Mouse (Mus musculus): ENCODE data around the gene Diras1. TPM values are rescaled to one million over a fixed set of nuclear protein-coding genes. Genes with fewer than 3 reads are reported as not detected.
"Not testable (repeated sequence)": the region's sequence is repeated elsewhere in the genome, so short reads cannot be mapped to it uniquely, and the experiment has no call there.

The Diras1 gene
- not detected in 2 replicates for polyA plus RNA-seq (2012; ENCODE audit: insufficient read depth, insufficient read length, missing spikeins)

- no peak within 1 kb of the TSS for H3K27ac ChIP-seq (replicated peaks; ENCODE audit: low read depth, low read length)
- H3K4me1 ChIP-seq (ENCODE audit: control insufficient read depth, insufficient read depth, insufficient read length, low read length) = no peaks in the 10 kb centered on the region
- H3K4me3 ChIP-seq (ENCODE audit: insufficient read depth, low read depth, low read length) = no peak within 1 kb of the TSS
Measured at GRCm38 (mm10) chr10:81025639-81026275, at the start of gene Diras1. Gene Diras1 (minus strand): TSS chr10:81025662.

DNA sequence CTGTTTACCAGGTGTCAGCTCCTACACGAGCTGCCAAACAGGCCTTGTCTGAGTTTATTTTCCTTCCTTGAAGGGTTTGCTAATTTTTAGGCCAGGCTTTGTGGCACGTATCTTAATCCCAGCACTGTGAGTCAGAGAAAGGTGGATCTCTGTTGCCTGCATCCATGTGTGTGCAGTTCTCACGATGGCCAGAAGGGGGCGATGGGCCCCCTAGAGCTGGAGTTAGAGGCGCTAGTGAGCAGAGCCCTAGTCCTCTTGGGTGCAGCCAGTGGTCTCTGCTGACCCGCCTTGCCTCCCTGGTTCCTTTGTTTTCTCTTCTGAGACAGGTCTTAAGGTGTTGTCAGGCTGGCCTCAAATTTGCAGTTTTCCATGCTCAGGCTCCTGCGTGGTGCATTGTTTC, 48.0 kb upstream of the Diras1 start:
- Histone ChIP-seq H3K27ac (replicated peaks; ENCODE audit: low read depth, low read length) (no peak overlapping the region), H3K4me3 (ENCODE audit: insufficient read depth, low read depth, low read length) (no peak overlapping the region), H3K4me1 (ENCODE audit: control insufficient read depth, insufficient read depth, insufficient read length, low read length) (peaks cover 2% of the 10 kb centered on the region; the same call in 1 of the 2 replicates)

DNA sequence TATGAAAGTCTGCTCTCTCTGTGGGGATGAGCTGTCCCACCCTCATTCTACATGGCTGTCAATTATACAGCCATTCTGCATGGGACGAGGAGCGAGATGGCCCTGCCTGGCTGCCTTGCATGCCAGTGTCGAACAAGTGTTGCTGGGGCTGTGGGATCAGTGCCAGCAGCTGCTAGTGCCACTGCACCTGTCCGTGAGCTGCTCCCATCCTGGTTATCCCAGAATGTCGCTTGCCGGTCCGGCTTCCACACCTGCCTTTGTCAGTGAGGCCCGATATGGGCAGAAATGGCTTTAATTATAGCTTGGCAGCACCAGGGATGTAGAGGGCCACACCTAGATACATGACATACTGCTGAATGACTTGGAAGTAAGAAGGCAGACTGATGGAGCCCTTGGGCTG, 46.8 kb upstream of the Diras1 start:
- Histone ChIP-seq H3K4me3 (ENCODE audit: insufficient read depth, low read depth, low read length) (no peak overlapping the region), H3K27ac (replicated peaks; ENCODE audit: low read depth, low read length) (no peak overlapping the region), H3K4me1 (ENCODE audit: control insufficient read depth, insufficient read depth, insufficient read length, low read length) (peaks cover 2% of the 10 kb centered on the region; the same call in 1 of the 2 replicates)

- Histone ChIP-seq H3K27ac (replicated peaks; ENCODE audit: low read depth, low read length) (no peak within 1 kb of the TSS), H3K4me1 (ENCODE audit: control insufficient read depth, insufficient read depth, insufficient read length, low read length) (peaks cover 2% of the 10 kb centered on the region; the same call in 1 of the 2 replicates), H3K4me3 (ENCODE audit: insufficient read depth, low read depth, low read length) (peak within 1 kb of the TSS; percentile 62)
Measured at GRCm38 (mm10) chr10:81069836-81070235, 44.4 kb upstream of the Diras1 start, which contains the start of gene Thop1. Gene Thop1 (plus strand): TSS chr10:81070035.

DNA sequence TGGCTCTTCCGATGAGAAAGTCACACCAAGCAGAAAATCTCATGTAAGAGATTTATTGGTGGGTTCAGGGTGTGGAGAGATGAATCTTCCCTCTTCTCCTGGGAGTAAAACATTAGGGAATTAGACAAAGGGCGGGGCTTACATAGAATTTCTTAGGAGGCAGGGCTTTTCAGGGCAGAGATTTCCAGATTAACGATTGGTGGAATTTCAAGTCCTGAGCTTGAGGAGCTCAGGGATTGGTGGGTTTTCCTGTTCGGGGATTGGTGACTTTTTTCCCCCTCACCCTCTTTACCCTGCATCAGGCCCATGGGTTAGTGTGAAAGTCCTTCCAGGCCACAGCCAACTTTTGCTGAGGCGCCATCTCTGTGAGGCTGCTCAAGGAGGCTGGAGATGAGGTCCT, 43.2 kb upstream of the Diras1 start:
- Histone ChIP-seq H3K4me3 (ENCODE audit: insufficient read depth, low read depth, low read length) (no peak overlapping the region), H3K27ac (replicated peaks; ENCODE audit: low read depth, low read length) (no peak overlapping the region), H3K4me1 (ENCODE audit: control insufficient read depth, insufficient read depth, insufficient read length, low read length) (peaks cover 2% of the 10 kb centered on the region; the same call in 1 of the 2 replicates)

DNA sequence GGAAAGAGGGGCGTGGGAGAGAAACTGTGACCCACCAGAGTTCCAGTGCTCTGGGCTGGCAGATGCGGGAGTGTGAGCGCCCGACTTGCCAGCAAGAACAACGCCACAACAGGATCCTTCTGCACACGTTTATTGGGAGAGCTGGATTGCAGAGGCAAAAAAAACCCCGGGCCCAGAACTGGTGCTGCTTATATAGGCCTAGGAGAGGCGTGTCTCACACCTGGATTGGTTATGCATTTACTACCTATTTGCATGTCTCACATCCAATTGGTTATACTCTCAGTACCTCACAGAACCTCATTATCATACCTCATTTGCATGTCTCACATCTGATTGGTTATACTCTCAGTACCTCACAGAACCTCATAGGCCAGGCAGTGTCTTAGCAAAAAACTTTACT, 39.1 kb upstream of the Diras1 start:
- H3K4me1 ChIP-seq (ENCODE audit: control insufficient read depth, insufficient read depth, insufficient read length, low read length); H3K27ac ChIP-seq (replicated peaks; ENCODE audit: low read depth, low read length); H3K4me3 ChIP-seq (ENCODE audit: insufficient read depth, low read depth, low read length): not testable (repeated sequence)

GRCm38 (mm10) chr10:81062710-81063109, 37.2 kb upstream of the Diras1 start:
- Histone ChIP-seq H3K4me1 (ENCODE audit: control insufficient read depth, insufficient read depth, insufficient read length, low read length) (peaks cover 11% of the 10 kb centered on the region), H3K27ac (replicated peaks; ENCODE audit: low read depth, low read length) (no peak overlapping the region), H3K4me3 (ENCODE audit: insufficient read depth, low read depth, low read length) (no peak overlapping the region)

DNA sequence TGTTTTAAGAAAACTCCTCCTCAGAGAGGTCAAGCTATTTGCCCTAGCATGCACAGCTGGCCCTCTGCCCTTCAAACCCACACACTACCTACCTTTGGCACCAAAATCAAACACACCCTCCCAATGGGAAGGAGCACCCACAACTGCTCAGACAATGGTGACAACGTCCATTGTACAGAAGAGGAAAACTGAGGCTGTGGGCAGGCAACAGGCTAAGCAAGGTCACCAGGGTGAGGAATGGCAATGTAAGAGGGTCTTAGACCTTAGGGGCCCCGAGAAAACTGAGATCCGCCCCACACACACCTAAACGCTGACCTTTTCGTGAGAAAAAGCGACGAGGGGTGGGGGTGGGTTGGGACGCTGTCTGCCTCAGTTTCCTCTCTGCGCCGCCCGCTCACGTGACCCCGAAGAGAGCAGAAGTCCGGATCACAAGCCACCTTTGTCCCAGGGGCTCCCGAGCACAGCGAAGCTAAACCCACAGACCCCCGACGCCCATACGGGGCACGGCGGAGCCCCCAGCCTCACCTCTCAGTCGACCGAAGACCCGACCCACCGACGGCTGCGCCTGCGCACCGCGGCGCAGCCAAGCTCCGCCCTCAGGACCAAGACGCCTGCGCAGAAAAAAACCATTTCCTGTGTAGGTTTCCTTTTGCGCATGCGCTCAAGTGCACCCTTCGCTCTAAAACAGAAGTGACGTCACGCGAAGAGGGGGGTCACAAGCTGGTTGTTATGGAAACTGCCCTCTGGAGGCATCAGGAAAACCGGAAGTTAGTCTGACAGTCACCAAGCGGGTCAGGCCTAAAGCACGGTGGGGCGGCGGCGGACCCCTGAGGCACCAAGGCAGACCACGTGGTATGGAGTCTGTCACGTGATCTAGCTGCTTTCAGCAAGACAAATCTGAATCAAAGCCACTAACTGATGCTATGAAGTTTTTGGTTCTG, 34.4 kb upstream of the Diras1 start, which contains the start of gene Sgta:
Gene Sgta (minus strand): TSS at position 579 of the 941 bp plus-strand sequence.
- H3K4me1 ChIP-seq (ENCODE audit: control insufficient read depth, insufficient read depth, insufficient read length, low read length) = peaks cover 30% of the 10 kb centered on the region
- H3K27ac ChIP-seq (replicated peaks; ENCODE audit: low read depth, low read length) = peak within 1 kb of the TSS; percentile 95
- H3K4me3 ChIP-seq (ENCODE audit: insufficient read depth, low read depth, low read length) = peak within 1 kb of the TSS; percentile 73

- peaks cover 33% of the 10 kb centered on the region for H3K4me1 ChIP-seq (ENCODE audit: control insufficient read depth, insufficient read depth, insufficient read length, low read length)
- H3K4me3 ChIP-seq (ENCODE audit: insufficient read depth, low read depth, low read length) = peak overlapping the region; percentile 73
- H3K27ac ChIP-seq (replicated peaks; ENCODE audit: low read depth, low read length) = peak overlapping the region; percentile 95
Measured at GRCm38 (mm10) chr10:81058896-81059295, 33.4 kb upstream of the Diras1 start.

DNA sequence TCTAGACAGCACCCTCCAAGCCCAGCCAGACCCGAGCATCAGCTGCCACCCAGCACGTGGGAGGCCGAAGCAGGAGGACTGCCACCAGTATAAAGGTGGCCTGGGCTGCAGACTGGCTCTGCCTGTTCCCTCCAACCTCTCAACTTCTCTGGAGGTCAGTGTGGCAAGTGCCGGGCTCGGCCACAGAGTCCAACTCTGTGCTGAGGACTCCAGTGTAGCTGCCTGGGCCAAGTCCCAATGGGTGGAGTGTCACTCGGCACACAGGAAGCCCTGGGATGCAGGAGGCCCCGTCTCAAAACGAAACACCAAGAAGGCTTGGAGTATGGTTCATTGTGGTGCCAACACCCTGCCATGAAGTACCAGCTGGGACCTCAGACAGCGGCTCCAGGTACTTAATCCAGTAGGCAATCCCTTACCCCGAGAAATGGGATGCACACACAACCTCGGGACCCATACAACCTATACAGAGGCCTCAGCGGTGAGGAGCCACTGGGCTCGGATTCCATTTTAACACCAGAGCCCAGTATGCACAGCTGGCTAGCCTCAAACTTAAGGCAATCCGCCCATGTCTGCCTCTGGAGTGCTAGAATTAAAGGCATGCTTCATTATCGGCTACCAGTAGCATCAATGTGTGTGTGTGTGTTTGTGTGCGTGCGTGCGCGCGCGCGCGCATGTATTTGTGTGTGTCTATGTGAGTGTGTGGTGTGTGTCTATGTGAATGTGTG, 32.1 kb upstream of the Diras1 start:
- Histone ChIP-seq H3K4me3 (ENCODE audit: insufficient read depth, low read depth, low read length) (peak overlapping the region; percentile 73), H3K27ac (replicated peaks; ENCODE audit: low read depth, low read length) (peak overlapping the region; percentile 81)

DNA sequence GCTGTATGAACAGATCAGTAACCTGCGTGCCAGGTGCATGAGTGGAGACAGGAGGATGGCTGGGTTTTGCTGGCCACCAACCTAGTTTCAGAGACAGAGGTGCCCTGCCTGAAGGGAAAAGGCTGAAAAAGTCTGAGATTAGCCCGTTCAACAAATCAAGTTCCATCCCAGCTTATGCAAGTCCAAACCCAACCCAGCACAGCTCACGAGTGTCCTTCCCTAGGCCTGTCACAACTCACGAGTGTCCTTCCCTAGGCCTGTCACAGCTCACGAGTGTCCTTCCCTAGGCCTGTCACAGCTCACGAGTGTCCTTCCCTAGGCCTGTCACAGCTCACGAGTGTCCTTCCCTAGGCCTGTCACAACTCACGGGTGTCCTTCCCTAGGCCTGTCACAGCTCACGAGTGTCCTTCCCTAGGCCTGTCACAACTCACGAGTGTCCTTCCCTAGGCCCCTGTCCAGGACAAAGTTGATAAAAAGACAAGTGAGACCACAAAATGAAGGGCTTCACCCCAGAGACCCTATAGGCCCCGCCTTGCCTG, 30.4 kb upstream of the Diras1 start:
- peak overlapping the region; percentile 81 for H3K27ac ChIP-seq (replicated peaks; ENCODE audit: low read depth, low read length)
- H3K4me3 ChIP-seq (ENCODE audit: insufficient read depth, low read depth, low read length) = peak overlapping the region; percentile 10; the same call in 1 of the 2 replicates

More for the DNA sequence above, 32.1 kb upstream of the Diras1 start:
- peaks cover 40% of the 10 kb centered on the region for H3K4me1 ChIP-seq (ENCODE audit: control insufficient read depth, insufficient read depth, insufficient read length, low read length)

GRCm38 (mm10) chr10:81055169-81055568, 29.7 kb upstream of the Diras1 start:
- Histone ChIP-seq H3K4me1 (ENCODE audit: control insufficient read depth, insufficient read depth, insufficient read length, low read length) (peaks cover 41% of the 10 kb centered on the region), H3K27ac (replicated peaks; ENCODE audit: low read depth, low read length) (peak overlapping the region; percentile 81), H3K4me3 (ENCODE audit: insufficient read depth, low read depth, low read length) (no peak overlapping the region)

More for the DNA sequence above, 30.4 kb upstream of the Diras1 start:
- H3K4me1 ChIP-seq (ENCODE audit: control insufficient read depth, insufficient read depth, insufficient read length, low read length) = peaks cover 41% of the 10 kb centered on the region

DNA sequence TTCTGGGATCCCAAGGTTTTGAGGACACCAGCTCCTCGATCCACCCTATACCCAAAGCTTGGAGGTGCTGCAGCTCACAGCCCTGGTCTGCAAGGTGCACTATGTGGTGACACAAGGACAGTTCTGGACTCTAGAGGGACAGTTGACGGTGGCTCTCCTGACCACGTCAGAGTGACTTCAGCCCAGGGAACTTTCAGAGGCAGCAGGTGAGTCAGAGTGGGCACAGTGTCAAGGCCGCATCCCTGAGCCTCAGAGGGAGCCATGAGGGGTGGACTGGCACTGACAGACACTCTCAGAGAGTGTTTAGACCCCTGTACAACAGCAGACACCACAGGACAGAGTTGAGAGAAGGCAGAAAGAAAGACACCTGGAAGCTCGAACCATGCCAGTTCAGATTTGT, 27.1 kb upstream of the Diras1 start:
- Histone ChIP-seq H3K4me1 (ENCODE audit: control insufficient read depth, insufficient read depth, insufficient read length, low read length) (peaks cover 29% of the 10 kb centered on the region), H3K27ac (replicated peaks; ENCODE audit: low read depth, low read length) (peak overlapping the region; percentile 43), H3K4me3 (ENCODE audit: insufficient read depth, low read depth, low read length) (no peak overlapping the region)

DNA sequence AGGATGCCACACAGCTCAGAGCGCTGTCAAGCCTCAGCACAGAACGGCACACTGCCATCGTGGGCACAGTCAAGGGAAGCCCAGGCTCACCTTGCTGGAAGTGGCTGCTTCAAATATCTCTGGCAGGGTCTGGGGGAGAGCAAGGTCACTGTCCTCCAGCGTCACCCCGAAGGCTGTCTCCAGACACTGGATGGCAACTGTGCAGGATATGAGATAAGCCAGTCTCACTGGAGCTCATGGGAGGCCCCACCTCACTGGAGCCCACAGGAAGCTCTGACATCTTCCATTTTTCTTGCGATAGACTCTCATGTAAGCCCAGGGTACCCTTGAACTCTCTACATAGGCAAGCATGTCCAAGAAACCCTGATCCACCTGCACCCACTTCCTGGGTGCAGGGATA, 25.7 kb upstream of the Diras1 start:
- H3K27ac ChIP-seq (replicated peaks; ENCODE audit: low read depth, low read length) = no peak overlapping the region
- H3K4me1 ChIP-seq (ENCODE audit: control insufficient read depth, insufficient read depth, insufficient read length, low read length) = peaks cover 20% of the 10 kb centered on the region
- H3K4me3 ChIP-seq (ENCODE audit: insufficient read depth, low read depth, low read length) = no peak overlapping the region

Data from brown adipose tissue, adult 24 weeks (tissue).